Mouse (Mus musculus) c-Kit-negative CD71-positive TER-119-positive erythroid progenitor cells, embryonic 14.5 days (primary cell): Measurements from ENCODE around the gene Supt6.

Experiments
- DNase-seq: peaks from one replicate; pipeline ENCODE4 v3.0.0-alpha.2; 2013; ENCODE audit warnings: low read depth, low spot score

Supt6 gene

GRCm38 (mm10) chr11:78167257-78167959, 78.4 kb downstream of the Supt6 start:
- DNase-seq = no peak

- DNase-seq = no peak
Measured at GRCm38 (mm10) chr11:78166640-78167039, 79.1 kb downstream of the Supt6 start.

GRCm38 (mm10) chr11:78166161-78166560, 79.6 kb downstream of the Supt6 start:
- DNase-seq = no peak

- DNase-seq = no peak
Measured at GRCm38 (mm10) chr11:78165761-78166109, 80.1 kb downstream of the Supt6 start.

- DNase-seq = peak; percentile 72
Measured at GRCm38 (mm10) chr11:78164924-78165760, 80.6 kb downstream of the Supt6 start, which contains the start of gene Traf4. Gene Traf4 (minus strand): TSS chr11:78165589.

GRCm38 (mm10) chr11:78164604-78164923, 81.2 kb downstream of the Supt6 start:
- DNase-seq = no peak

GRCm38 (mm10) chr11:78163681-78164603, 81.8 kb downstream of the Supt6 start:
- DNase-seq = no peak

- no peak for DNase-seq
Measured at GRCm38 (mm10) chr11:78163045-78163444, 82.7 kb downstream of the Supt6 start.

GRCm38 (mm10) chr11:78162504-78162903, 83.3 kb downstream of the Supt6 start:
- DNase-seq = no peak

GRCm38 (mm10) chr11:78161968-78162367, 83.8 kb downstream of the Supt6 start:
- DNase-seq = no peak

GRCm38 (mm10) chr11:78161169-78161568, 84.6 kb downstream of the Supt6 start:
- DNase-seq = no peak

GRCm38 (mm10) chr11:78160675-78161074, 85.1 kb downstream of the Supt6 start:
- DNase-seq = no peak

GRCm38 (mm10) chr11:78160171-78160570, 85.6 kb downstream of the Supt6 start:
- DNase-seq = no peak

- no peak for DNase-seq
Measured at GRCm38 (mm10) chr11:78159557-78159956, 86.2 kb downstream of the Supt6 start.

- peak; percentile 82 for DNase-seq
Measured at GRCm38 (mm10) chr11:78159096-78159495, 86.7 kb downstream of the Supt6 start.
